Mouse (Mus musculus): ENCODE data around the gene D330045A20Rik. TPM values are rescaled to one million over a fixed set of nuclear protein-coding genes. Genes with fewer than 3 reads are reported as not detected.
A peak's percentile ranks its signal among the peaks of the same experiment; 100 is the strongest.

D330045A20Rik gene
- polyA plus RNA-seq, 1 experiment from 2014 or later = 1.8 TPM

DNA sequence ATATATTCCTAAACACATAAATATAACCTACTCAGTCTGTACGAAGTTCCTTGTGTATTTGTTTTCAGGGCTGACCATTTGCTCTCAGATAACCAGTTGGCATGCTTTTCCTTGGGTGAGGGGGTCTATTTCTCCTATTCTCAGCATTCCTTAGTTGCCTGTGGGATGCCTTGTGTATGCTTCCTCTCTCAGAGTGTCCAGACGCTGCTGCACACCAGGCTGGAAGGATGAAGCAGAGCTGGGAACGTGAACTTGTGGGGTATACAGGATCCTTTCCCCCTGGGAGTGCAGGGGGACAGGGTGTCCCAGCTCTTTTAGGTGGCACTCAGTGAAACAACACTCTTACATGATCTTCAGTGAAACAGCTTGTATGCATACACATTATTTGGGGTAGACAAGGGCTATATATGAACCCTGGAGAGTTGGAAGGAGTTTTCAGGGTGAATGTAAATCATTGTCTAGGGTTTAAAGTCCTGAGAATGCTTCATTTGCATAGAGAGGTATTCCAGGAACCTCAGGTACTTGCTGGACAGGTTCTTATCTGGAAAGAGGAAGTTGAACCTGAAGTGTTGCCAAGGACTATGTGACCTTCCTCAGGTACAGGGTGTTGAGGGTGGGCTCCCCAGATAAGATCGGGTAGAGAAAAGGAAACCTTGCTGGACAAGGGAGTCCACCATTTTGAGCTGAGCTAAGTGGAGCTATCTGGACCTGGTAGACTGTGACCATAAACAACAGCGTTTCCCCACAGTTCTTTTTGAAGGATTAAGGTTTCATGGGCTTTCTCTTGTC, 44.3 kb downstream of the D330045A20Rik start:
- H3K27ac ChIP-seq (ENCODE audit: low read length) = peak overlapping the region; percentile 5

DNA sequence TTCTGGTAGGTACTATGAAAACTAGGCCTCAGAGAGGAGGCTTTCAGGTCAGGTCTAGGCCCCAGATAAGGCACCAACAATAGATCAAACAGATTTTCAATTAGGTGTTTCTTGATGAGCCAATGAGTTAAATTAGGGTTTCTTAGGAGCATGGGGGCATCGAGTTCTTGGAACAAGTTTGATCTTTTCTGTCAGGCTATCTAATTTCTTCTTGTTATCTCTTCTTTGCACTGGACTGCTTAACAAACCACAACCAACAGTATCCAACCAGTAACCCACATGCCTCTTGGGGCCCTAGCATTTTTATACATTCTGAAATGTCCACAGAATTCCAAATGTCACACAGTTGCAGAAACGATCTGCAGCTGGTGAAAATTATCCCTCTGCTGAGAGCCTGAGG, 45.6 kb downstream of the D330045A20Rik start:
- Histone ChIP-seq H3K36me3 (ENCODE audit: control insufficient read depth, insufficient read depth, low read length) (no peaks in the 10 kb centered on the region), H3K27ac (ENCODE audit: low read length) (no peak overlapping the region), H3K4me3 (replicated peaks; ENCODE audit: low read length) (no peak overlapping the region), H3K4me1 (ENCODE audit: control insufficient read depth, insufficient read depth, low read length) (no peaks in the 10 kb centered on the region), H3K9ac (ENCODE audit: low read length) (no peak overlapping the region), H3K4me2 (ENCODE audit: low read depth, low read length) (no peak overlapping the region), H3K9me3 (replicated peaks; ENCODE audit: control insufficient read depth, low read length) (no peaks in the 10 kb centered on the region), H3K27me3 (ENCODE audit: control insufficient read depth, insufficient read depth, low read length) (no peaks in the 10 kb centered on the region)
- ATAC-seq (ENCODE audit: insufficient read depth, low FRiP score) = no peak
- WGBS = 76% methylated on average over 2 of the region's 2 CpGs

More for the DNA sequence above, 44.3 kb downstream of the D330045A20Rik start:
- Histone ChIP-seq H3K4me2 (ENCODE audit: low read depth, low read length) (no peak overlapping the region), H3K36me3 (ENCODE audit: control insufficient read depth, insufficient read depth, low read length) (no peaks in the 10 kb centered on the region), H3K4me3 (replicated peaks; ENCODE audit: low read length) (no peak overlapping the region), H3K4me1 (ENCODE audit: control insufficient read depth, insufficient read depth, low read length) (no peaks in the 10 kb centered on the region), H3K9ac (ENCODE audit: low read length) (no peak overlapping the region), H3K27me3 (ENCODE audit: control insufficient read depth, insufficient read depth, low read length) (no peaks in the 10 kb centered on the region), H3K9me3 (replicated peaks; ENCODE audit: control insufficient read depth, low read length) (no peaks in the 10 kb centered on the region)
- WGBS = 62% methylated on average over 5 of the region's 5 CpGs
- ATAC-seq (ENCODE audit: insufficient read depth, low FRiP score) = peak; percentile 75

DNA sequence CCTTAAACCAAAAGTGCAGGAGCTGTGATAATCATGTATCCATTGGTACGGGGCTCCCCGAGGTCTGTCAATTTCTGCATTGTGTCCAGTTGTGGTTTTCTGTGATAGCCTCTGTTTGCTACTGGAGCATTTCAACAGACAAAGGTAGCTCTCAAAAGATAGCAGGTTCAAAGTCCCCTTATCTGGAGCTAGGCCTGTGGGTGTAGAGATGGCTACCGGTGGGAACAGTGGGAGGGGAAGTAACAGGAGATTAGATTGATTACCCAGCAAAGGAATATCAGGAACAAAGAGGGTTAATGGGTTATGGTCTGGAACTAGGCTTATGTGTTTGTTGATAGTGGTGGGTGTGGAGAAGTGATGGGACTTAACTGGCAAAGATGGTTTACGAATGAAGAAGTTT, 46.8 kb downstream of the D330045A20Rik start:
- Histone ChIP-seq H3K9me3 (replicated peaks; ENCODE audit: control insufficient read depth, low read length) (no peaks in the 10 kb centered on the region), H3K27me3 (ENCODE audit: control insufficient read depth, insufficient read depth, low read length) (no peaks in the 10 kb centered on the region), H3K27ac (ENCODE audit: low read length) (no peak overlapping the region), H3K9ac (ENCODE audit: low read length) (no peak overlapping the region), H3K36me3 (ENCODE audit: control insufficient read depth, insufficient read depth, low read length) (no peaks in the 10 kb centered on the region), H3K4me3 (replicated peaks; ENCODE audit: low read length) (no peak overlapping the region), H3K4me2 (ENCODE audit: low read depth, low read length) (no peak overlapping the region), H3K4me1 (ENCODE audit: control insufficient read depth, insufficient read depth, low read length) (no peaks in the 10 kb centered on the region)
- WGBS = 67% methylated on average over 4 of the region's 4 CpGs
- no peak for ATAC-seq (ENCODE audit: insufficient read depth, low FRiP score)

DNA sequence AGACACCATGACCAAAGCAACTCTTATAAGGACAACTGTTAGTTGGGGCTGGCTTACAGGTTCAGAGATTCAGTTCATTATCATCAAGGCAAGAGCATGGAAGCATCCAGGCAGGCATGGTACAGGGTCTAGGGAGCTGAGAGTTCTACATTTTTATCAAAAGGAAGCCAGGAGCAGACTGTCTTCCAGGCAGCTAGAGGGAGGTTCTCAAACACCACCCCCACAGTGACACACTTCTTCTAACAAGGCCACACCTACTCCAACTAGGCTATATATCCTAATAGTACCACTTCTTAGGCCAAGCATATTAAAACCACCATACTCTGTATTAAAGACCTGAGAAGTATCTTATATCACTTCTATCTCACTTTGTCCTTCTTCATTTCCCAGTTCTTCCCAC, 49.5 kb downstream of the D330045A20Rik start:
- no peak overlapping the region for H3K4me3 ChIP-seq (replicated peaks; ENCODE audit: low read length)
- H3K36me3 ChIP-seq (ENCODE audit: control insufficient read depth, insufficient read depth, low read length) = no peaks in the 10 kb centered on the region
- no peaks in the 10 kb centered on the region for H3K9me3 ChIP-seq (replicated peaks; ENCODE audit: control insufficient read depth, low read length)
- no peaks in the 10 kb centered on the region for H3K4me1 ChIP-seq (ENCODE audit: control insufficient read depth, insufficient read depth, low read length)
- H3K27ac ChIP-seq (ENCODE audit: low read length) = no peak overlapping the region
- no peak overlapping the region for H3K4me2 ChIP-seq (ENCODE audit: low read depth, low read length)
- no peaks in the 10 kb centered on the region; the same call in 1 of the 2 replicates for H3K27me3 ChIP-seq (ENCODE audit: control insufficient read depth, insufficient read depth, low read length)
- ATAC-seq (ENCODE audit: insufficient read depth, low FRiP score) = no peak
- no peak overlapping the region for H3K9ac ChIP-seq (ENCODE audit: low read length)

DNA sequence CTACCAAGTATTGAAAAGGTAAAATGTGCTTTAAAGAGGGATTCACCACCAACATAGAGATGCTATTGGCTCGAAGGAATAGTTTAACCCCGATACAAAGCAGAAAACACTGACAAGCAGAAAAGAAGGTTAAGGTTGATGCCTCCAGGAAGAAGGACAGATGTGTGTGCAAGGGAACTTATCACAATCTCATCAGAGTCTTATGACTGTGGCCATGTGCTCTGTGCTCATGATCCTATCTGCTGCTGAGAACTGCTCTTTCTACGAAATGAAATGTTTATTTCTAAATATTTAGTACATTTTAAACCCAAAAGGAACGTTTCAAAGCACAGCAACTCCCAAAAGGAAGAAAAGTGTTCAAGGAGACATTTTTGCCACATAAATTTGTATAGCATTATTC, 52.1 kb downstream of the D330045A20Rik start:
- H3K27me3 ChIP-seq (ENCODE audit: control insufficient read depth, insufficient read depth, low read length) = no peaks in the 10 kb centered on the region; the same call in 1 of the 2 replicates
- H3K36me3 ChIP-seq (ENCODE audit: control insufficient read depth, insufficient read depth, low read length) = no peaks in the 10 kb centered on the region
- WGBS = 73% methylated on average over 4 of the region's 4 CpGs
- no peak overlapping the region for H3K4me2 ChIP-seq (ENCODE audit: low read depth, low read length)
- H3K4me1 ChIP-seq (ENCODE audit: control insufficient read depth, insufficient read depth, low read length) = no peaks in the 10 kb centered on the region
- no peak overlapping the region for H3K9ac ChIP-seq (ENCODE audit: low read length)
- H3K4me3 ChIP-seq (replicated peaks; ENCODE audit: low read length) = no peak overlapping the region
- no peaks in the 10 kb centered on the region for H3K9me3 ChIP-seq (replicated peaks; ENCODE audit: control insufficient read depth, low read length)
- H3K27ac ChIP-seq (ENCODE audit: low read length) = no peak overlapping the region
- ATAC-seq (ENCODE audit: insufficient read depth, low FRiP score) = no peak

DNA sequence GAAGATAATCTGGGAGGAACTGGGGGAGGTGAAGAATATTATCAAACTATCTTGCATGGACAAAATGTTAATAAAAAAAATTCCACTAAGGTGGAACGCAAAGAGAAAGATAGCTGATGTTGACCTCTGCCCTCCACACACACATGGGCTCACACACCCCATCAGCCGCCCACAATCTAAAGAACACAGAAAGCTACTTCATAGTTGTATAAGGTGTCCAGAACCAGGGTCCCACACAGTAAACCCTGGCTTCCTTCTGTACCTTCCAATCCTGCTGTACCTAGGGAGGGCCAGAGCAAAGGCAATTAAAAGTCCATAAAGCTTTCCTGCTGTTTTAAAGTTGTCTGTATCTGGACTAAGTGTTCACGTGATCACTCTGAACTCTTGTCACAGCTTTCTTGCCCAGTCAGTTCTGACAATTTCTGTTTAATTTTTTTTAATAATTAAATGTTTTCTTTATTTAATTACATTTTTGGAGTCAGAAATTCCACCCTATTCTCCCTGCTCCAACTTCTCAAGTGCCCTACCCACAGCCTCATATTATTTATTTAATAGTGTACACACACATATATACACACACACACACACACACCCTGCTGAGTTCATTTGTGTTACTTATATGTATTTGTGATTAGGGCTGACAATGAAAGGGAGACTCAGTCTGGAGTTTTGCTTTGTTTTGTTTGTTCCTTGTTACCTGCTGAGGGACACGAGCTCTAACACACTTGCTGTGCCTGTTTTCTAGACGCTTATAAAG, 57.7 kb downstream of the D330045A20Rik start:
- Histone ChIP-seq H3K27ac (ENCODE audit: low read length) (no peak overlapping the region), H3K36me3 (ENCODE audit: control insufficient read depth, insufficient read depth, low read length) (no peaks in the 10 kb centered on the region), H3K4me1 (ENCODE audit: control insufficient read depth, insufficient read depth, low read length) (no peaks in the 10 kb centered on the region), H3K9me3 (replicated peaks; ENCODE audit: control insufficient read depth, low read length) (no peaks in the 10 kb centered on the region), H3K9ac (ENCODE audit: low read length) (no peak overlapping the region), H3K4me3 (replicated peaks; ENCODE audit: low read length) (no peak overlapping the region), H3K27me3 (ENCODE audit: control insufficient read depth, insufficient read depth, low read length) (no peaks in the 10 kb centered on the region; the same call in 1 of the 2 replicates), H3K4me2 (ENCODE audit: low read depth, low read length) (no peak overlapping the region)
- 0 out of 2 replicates have a peak, but pooled peaks have one; percentile 53 for ATAC-seq (ENCODE audit: insufficient read depth, low FRiP score)
- WGBS = 70% methylated on average over 5 of the region's 5 CpGs

DNA sequence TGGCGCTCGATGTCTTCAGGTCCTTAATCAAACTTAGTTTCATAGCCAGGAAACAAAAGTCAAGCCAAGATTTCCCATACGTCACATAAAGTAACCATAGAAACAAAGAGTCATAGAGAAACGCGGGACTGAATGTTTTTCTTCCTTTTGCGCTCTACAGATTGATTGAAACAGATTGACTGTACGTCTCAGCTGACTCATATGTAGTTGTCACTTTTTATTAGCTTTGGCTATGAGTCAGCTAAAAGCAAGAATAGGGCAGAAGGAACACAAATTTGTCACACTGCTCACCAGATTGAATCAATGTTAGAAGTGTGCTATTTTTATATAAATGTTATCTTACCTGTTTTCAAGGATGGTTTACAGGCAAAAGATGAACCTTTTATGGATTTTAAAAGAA, 63.6 kb downstream of the D330045A20Rik start:
- no peak for ATAC-seq (ENCODE audit: insufficient read depth, low FRiP score)

DNA sequence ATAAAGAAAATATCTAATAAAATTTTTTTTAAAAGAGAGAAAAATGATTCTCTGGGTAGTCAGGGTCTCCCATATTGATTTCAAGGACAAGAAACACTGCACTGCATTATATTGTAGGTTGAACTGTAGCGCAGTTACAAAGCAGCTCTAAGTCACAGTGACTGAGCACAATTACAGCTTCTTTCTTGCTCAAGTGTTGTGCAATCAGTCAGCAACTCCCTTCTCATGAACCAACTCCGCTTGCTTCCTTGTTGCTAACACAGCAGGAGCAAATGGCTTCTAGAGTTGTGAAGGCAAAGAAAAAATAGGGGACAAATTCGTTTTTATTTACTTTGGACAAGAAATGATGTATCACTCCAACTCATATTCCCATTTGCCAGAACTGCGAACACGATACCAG, 70.3 kb downstream of the D330045A20Rik start:
- Histone ChIP-seq H3K4me2 (ENCODE audit: low read depth, low read length) (no peak overlapping the region), H3K27me3 (ENCODE audit: control insufficient read depth, insufficient read depth, low read length) (no peaks in the 10 kb centered on the region; the same call in 1 of the 2 replicates), H3K4me3 (replicated peaks; ENCODE audit: low read length) (no peak overlapping the region), H3K4me1 (ENCODE audit: control insufficient read depth, insufficient read depth, low read length) (no peaks in the 10 kb centered on the region), H3K27ac (ENCODE audit: low read length) (no peak overlapping the region), H3K9ac (ENCODE audit: low read length) (no peak overlapping the region), H3K36me3 (ENCODE audit: control insufficient read depth, insufficient read depth, low read length) (no peaks in the 10 kb centered on the region), H3K9me3 (replicated peaks; ENCODE audit: control insufficient read depth, low read length) (no peaks in the 10 kb centered on the region)
- WGBS = 71% methylated on average over 5 of the region's 5 CpGs
- no peak for ATAC-seq (ENCODE audit: insufficient read depth, low FRiP score)

More for the DNA sequence above, 63.6 kb downstream of the D330045A20Rik start:
- 54% methylated on average over 7 of the region's 7 CpGs for WGBS
- no peaks in the 10 kb centered on the region for H3K4me1 ChIP-seq (ENCODE audit: control insufficient read depth, insufficient read depth, low read length)
- H3K4me2 ChIP-seq (ENCODE audit: low read depth, low read length) = no peak overlapping the region
- no peaks in the 10 kb centered on the region for H3K9me3 ChIP-seq (replicated peaks; ENCODE audit: control insufficient read depth, low read length)
- no peak overlapping the region for H3K4me3 ChIP-seq (replicated peaks; ENCODE audit: low read length)
- H3K36me3 ChIP-seq (ENCODE audit: control insufficient read depth, insufficient read depth, low read length) = no peaks in the 10 kb centered on the region
- H3K9ac ChIP-seq (ENCODE audit: low read length) = no peak overlapping the region
- H3K27me3 ChIP-seq (ENCODE audit: control insufficient read depth, insufficient read depth, low read length) = no peaks in the 10 kb centered on the region
- H3K27ac ChIP-seq (ENCODE audit: low read length) = no peak overlapping the region

DNA sequence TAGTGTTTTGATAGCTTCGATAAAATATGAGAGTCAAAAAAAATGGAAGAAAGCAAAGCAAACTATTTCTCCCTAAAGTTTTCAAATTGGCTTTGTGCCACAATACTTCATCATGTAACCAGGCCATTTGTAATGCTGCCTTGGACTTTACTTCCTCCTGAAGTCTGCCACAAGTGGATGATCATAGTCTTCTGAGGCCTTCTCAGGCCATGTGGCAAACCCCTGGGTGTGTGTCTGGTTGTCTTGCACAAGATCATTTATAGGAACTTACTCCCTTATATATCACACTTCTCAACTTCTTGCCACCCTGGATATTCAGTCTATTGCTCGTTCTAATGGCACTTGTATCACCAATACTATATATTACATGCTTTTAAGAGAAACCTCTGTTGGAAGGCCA, 71.9 kb downstream of the D330045A20Rik start:
- Histone ChIP-seq H3K36me3 (ENCODE audit: control insufficient read depth, insufficient read depth, low read length) (no peaks in the 10 kb centered on the region), H3K4me2 (ENCODE audit: low read depth, low read length) (no peak overlapping the region), H3K4me3 (replicated peaks; ENCODE audit: low read length) (no peak overlapping the region), H3K9ac (ENCODE audit: low read length) (no peak overlapping the region), H3K4me1 (ENCODE audit: control insufficient read depth, insufficient read depth, low read length) (no peaks in the 10 kb centered on the region), H3K27me3 (ENCODE audit: control insufficient read depth, insufficient read depth, low read length) (no peaks in the 10 kb centered on the region; the same call in 1 of the 2 replicates), H3K9me3 (replicated peaks; ENCODE audit: control insufficient read depth, low read length) (no peaks in the 10 kb centered on the region), H3K27ac (ENCODE audit: low read length) (no peak overlapping the region)
- no peak for ATAC-seq (ENCODE audit: insufficient read depth, low FRiP score)
- WGBS = 78% methylated on average over 2 of the region's 2 CpGs

All from stomach, embryonic 16.5 days (tissue).